Mouse (Mus musculus) bone marrow, adult 2 months (tissue): Measurements from ENCODE around the gene Fam207a. TPM values are rescaled to one million over a fixed set of nuclear protein-coding genes. Genes with fewer than 3 reads are reported as not detected.
A peak's percentile ranks its signal among the peaks of the same experiment; 100 is the strongest.

Source experiments
- H3K27ac ChIP-seq: fragments of 200-500 bp; 2 replicates; pipeline ENCODE4 v1.5.1; 2012; ENCODE audit warnings: low read depth, mild to moderate bottlenecking, control low read depth, inconsistent platforms, low read length; ENCODE audit not compliant: control insufficient read depth, poor library complexity, insufficient read depth
- H3K4me1 ChIP-seq: fragments of 200-500 bp; 2 replicates; pipeline ENCODE4 v1.6.1; 2011; ENCODE audit warnings: low read length; ENCODE audit not compliant: control insufficient read depth, insufficient read depth
- H3K4me3 ChIP-seq: fragments of 200-500 bp; replicated peaks from 2 replicates; pipeline ENCODE3; 2011; ENCODE audit warnings: mild to moderate bottlenecking, low read depth, low read length, control low read depth; ENCODE audit not compliant: control insufficient read depth
- CTCF ChIP-seq: fragments of 200-500 bp; IDR thresholded peaks from 2 replicates; pipeline ENCODE4 v1.5.1; 2011; ENCODE audit warnings: low read length, control low read depth; ENCODE audit not compliant: control insufficient read depth, insufficient read depth
- POLR2A ChIP-seq: fragments of 200-500 bp; IDR thresholded peaks from 2 replicates; pipeline ENCODE4 v1.6.1; 2011; ENCODE audit warnings: low read depth, mild to moderate bottlenecking, control low read depth, low read length, borderline replicate concordance; ENCODE audit not compliant: control insufficient read depth
- WGBS: fragments of 180-500 bp; shearing (Covaris S2); methylation state at CpG from one replicate; pipeline ENCODE4 v1.1.7; 2018; 5-methylcytosine and 5-hydroxymethylcytosine counted together
- polyA plus RNA-seq: library from polyadenylated mRNA; stranded (reverse); fragments of >200 nt; gene quantifications from 2 replicates; pipeline ENCODE4 v1.2.4, GENCODE M21; 2011; ENCODE audit warnings: low replicate concordance; ENCODE audit not compliant: missing spikeins, insufficient read depth, insufficient read length

Fam207a gene
- 12.3 and 29.2 TPM in 2 replicates for polyA plus RNA-seq

DNA sequence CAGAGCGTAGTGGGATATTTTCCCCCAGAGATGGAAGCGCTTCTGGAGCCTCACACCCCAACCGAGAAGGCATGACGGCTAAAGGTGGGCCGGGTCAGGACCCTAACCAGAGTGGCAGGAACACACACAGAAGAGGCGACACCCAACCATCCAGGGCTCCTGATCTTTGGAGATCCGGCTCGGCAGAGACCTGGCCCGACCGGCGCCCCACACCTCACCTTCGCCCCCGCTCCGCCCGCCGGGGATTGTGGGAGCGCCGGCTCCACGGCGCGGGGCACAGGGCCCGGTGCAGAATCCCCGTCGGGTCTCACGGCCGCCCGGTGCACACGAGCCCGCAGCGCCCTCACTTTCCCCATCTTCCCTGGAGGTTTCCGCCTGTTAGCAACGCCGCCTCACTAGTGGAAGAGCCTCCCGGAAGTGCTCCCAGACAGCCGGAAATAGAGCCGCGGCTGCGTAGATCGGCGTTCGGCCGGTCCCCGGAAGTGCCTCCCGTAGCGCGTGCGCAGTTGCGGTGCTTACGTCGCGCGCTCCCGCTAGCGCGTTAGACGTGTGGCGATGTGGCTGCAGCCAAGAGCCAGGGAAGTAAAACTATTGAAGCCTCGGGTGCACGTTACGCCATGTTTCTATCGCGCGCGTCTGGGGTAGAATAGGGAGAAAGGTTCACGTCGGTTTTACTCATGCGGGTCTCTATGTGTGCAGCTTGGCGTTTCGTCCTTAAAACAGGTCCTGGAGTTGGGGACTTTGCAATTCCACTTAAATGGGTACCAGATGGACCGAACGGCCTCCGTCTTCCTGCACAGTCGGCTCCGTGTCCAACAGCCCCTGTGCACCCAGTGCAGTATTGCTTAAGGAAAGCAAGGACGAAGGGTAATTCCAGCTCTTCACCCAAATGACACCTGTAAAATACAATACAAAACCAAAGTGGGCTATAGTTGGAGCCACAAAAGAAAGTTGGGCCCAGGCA lies at the start of gene Fam207a:
Fam207a (minus strand) TSS at position 401 of the 964 bp plus-strand sequence.
- 1% methylated on average over 75 of the region's 75 CpGs for WGBS

GRCm38 (mm10) chr10:77565005-77565404 lies 49.4 kb upstream of the Fam207a start:
- peaks cover 1% of the 10 kb centered on the region; the same call in 1 of the 2 replicates for H3K4me1 ChIP-seq
- no peak for TF ChIP-seq POLR2A
- no peak for TF ChIP-seq CTCF
- H3K27ac ChIP-seq = no peak overlapping the region
- no peak overlapping the region for H3K4me3 ChIP-seq
- 74% methylated on average over 8 of the region's 8 CpGs for WGBS

More for the DNA sequence above, at the start of gene Fam207a:
- Histone ChIP-seq H3K4me1 (peaks cover 3% of the 10 kb centered on the region; the same call in 1 of the 2 replicates), H3K4me3 (peak within 1 kb of the TSS; percentile 87), H3K27ac (peak within 1 kb of the TSS; percentile 71)
- TF ChIP-seq CTCF (no peak), POLR2A (peak; percentile 86)

GRCm38 (mm10) chr10:77561508-77561907 lies 45.9 kb upstream of the Fam207a start:
- H3K27ac ChIP-seq = no peak overlapping the region
- H3K4me1 ChIP-seq = peaks cover 1% of the 10 kb centered on the region; the same call in 1 of the 2 replicates
- WGBS = 48% methylated on average over 2 of the region's 2 CpGs
- TF ChIP-seq POLR2A (no peak), CTCF (no peak)
- H3K4me3 ChIP-seq = no peak overlapping the region

- peaks cover 1% of the 10 kb centered on the region; the same call in 1 of the 2 replicates for H3K4me1 ChIP-seq
- WGBS = 86% methylated on average over 9 of the region's 9 CpGs
- no peak overlapping the region for H3K27ac ChIP-seq
- TF ChIP-seq POLR2A = no peak
- no peak for TF ChIP-seq CTCF
- H3K4me3 ChIP-seq = no peak overlapping the region
Observed at GRCm38 (mm10) chr10:77560830-77561229, 45.2 kb upstream of the Fam207a start.

- H3K4me1 ChIP-seq = peaks cover 1% of the 10 kb centered on the region; the same call in 1 of the 2 replicates
- no peak overlapping the region for H3K4me3 ChIP-seq
- 86% methylated on average over 11 of the region's 11 CpGs for WGBS
- no peak overlapping the region for H3K27ac ChIP-seq
- TF ChIP-seq CTCF = no peak
- no peak for TF ChIP-seq POLR2A
Observed at GRCm38 (mm10) chr10:77560090-77560489, 44.5 kb upstream of the Fam207a start.

GRCm38 (mm10) chr10:77557641-77558040 lies 42.1 kb upstream of the Fam207a start:
- WGBS = 86% methylated on average over 4 of the region's 4 CpGs
- Histone ChIP-seq H3K27ac (no peak overlapping the region), H3K4me3 (no peak overlapping the region), H3K4me1 (peaks cover 4% of the 10 kb centered on the region; the same call in 1 of the 2 replicates)
- TF ChIP-seq POLR2A (no peak), CTCF (peak; percentile 45; the same call in 1 of the 2 replicates)

- WGBS = 79% methylated on average over 7 of the region's 7 CpGs
- no peak overlapping the region for H3K27ac ChIP-seq
- TF ChIP-seq CTCF (no peak), POLR2A (no peak)
- no peak overlapping the region for H3K4me3 ChIP-seq
- H3K4me1 ChIP-seq = peaks cover 4% of the 10 kb centered on the region; the same call in 1 of the 2 replicates
Observed at GRCm38 (mm10) chr10:77556631-77557030, 41.0 kb upstream of the Fam207a start.

- 20% methylated on average over 4 of the region's 4 CpGs for WGBS
- H3K4me1 ChIP-seq = peaks cover 5% of the 10 kb centered on the region; the same call in 1 of the 2 replicates
Observed at GRCm38 (mm10) chr10:77554918-77555317, 39.3 kb upstream of the Fam207a start.

More at GRCm38 (mm10) chr10:77554918-77555317, 39.3 kb upstream of the Fam207a start:
- TF ChIP-seq CTCF (no peak), POLR2A (no peak)
- H3K27ac ChIP-seq = no peak overlapping the region
- H3K4me3 ChIP-seq = no peak overlapping the region
